Mouse (Mus musculus) ES-CJ7 (cell line): ENCODE results near the gene Arid1a.
A peak's percentile ranks its signal among the peaks of the same experiment; 100 is the strongest.

Experiments used
- DNase-seq: peaks from one replicate; pipeline ENCODE4 v3.0.0; 2011; ENCODE audit warnings: low read depth, low spot score

Gene Arid1a

DNA sequence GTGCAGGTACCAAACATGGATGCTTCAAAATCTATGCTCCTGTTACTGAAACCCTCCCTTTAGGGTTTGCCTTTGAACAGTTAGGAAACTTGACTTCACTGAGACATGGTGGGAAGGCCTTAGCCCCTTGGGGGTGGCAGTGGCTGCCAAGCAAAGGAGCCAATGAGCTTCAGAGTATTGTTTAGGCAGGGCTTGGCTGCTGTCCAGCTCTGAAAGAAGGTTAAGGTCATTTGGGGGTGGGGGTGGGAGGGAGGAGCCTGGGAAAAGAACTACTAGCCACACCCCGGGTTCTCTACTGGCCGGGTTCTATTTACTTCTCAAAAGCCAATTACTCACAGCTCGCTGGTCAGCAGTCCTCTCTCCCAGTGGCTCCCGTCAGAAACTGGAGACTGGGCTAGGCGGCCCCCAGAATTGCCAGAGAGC, 81.0 kb downstream of the Arid1a start:
- peak; percentile 94 for DNase-seq

DNA sequence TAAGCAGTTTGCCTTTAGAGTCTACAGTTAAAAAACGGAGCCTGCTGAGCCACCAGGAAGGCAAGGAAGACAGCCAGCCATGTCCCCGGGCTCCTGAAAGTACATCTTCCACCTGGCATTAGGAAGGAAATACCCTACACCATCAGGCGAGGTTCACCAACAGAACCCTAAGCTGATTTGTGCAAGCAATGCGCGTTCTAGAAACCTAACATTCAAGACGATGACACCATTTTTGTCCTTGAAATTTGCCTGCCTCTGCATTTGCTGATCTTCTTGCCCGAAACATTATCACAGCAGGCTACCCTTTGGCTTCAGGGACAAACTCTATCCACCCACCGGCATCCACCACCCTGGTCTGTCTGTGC, 82.3 kb downstream of the Arid1a start:
- no peak for DNase-seq

DNA sequence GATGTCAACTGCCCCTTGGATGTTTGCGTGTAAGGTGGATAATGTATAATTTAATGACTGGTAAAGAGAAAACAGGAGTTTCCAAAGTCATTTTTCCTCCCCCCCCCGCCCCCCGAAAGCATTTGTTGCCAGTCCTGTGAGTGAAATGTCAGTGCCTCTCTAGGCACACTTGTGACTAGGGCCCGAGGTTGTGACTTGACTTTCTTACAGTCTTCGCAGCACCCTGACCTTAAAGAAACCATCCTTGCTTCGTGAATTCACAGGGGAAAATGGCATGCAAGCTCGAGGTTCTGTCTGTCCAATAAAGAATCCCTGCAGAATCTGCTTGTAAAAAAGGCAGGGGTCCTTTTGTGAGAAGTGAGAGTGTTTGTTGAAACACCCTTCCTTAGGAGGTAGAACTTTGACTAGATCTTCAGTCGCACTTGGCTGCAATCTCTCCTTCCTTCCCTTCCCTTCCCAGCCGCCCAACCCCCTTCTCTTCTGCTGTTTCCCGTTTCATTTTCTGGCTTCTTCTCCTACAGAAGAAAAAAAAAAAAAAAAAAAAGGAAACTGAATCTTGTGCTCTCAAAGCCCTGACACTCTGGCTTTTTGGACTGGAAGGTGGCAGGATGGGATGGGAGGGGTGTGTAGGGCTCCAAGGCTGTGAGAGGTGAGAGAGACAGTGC, 82.8 kb downstream of the Arid1a start:
- DNase-seq: no peak

DNA sequence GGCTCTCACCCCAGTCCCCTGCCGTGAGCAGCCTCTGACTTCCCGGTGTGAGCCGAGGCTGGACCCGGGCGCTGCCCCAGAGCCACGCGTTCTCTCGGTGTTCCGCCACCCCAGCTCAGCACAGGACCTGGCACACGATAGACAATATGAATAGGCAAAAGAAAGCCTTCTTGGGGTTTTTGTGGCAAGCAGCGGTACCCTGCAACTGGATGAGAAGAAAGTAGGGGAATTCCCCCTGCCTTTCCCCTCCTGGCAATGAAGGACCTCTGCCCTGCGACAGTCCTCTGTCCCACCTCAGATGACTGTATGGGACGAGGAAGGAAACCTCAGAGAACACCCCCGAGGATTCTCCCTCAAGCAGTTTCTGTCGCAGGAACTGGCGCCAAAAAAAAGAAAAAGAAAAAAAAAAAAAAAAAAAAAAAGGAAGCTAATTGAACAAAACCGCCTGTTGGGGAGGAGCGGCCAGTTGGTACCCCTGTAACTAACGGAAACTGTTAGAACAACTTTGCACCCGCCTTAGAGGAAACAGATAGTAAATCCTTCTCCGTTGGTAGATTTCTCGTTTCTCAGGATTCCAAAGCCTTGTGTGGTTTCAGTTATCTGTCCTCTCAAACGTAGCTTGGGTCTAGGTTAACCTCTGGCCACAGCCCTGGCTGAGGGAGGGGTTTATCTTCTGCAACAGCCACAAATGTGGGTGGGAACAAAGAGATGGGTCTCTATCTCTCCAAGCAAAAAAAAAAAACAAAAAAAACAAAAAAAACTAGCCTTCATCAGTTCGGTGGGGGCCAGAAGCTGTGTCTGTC, 83.5 kb downstream of the Arid1a start:
- DNase-seq: peak; percentile 43

DNA sequence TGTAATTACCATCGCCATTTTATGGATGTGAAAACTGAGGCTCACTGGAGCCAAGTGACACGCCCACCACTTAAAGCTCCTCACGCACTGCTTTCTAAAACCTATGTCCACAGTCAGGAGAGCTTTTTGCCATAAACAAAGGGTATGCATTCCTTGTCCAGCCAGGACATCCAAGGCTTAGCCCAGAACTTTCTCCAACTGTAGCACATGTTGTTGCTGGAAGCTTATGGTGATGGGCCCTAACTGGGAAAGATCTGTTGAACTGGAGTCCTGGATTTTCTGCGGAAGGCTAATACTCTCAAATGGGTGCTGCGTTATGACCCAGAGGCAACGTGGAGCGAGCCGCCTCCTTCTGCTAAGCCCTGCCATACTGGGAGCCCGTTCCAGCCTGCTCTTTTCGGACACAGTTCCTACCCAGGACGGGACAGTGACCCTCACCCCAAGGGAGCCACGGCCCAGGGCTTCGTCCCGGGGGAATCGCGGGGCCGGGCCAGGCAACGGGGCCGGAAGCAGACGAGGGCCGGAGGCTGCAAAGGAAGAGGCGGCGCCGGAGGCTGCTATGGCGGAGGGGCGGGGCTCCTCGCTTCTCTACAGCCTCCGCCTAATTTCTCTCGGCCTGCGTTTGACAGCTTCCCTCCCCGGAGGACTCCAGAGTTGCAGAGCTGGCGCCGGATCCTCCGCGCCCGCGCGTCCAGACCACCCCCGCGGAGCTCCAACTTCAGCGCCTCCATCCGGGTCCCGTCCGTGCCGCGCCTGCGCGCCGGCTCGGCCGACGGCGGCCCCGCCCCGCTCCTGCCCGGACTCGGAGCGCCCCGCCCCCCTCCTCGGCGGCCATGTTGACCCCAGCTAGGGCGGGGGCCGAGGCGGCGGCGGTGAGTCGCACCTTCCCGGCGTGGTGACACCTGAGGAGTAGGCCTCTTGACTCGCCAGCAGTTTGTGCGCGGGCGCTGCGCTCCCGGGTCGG, 84.4 kb downstream of the Arid1a start, which contains the start of gene Pigv:
TSS of gene Pigv (minus strand) at position 767 of the 964 bp plus-strand sequence.
- DNase-seq: peak; percentile 86

DNA sequence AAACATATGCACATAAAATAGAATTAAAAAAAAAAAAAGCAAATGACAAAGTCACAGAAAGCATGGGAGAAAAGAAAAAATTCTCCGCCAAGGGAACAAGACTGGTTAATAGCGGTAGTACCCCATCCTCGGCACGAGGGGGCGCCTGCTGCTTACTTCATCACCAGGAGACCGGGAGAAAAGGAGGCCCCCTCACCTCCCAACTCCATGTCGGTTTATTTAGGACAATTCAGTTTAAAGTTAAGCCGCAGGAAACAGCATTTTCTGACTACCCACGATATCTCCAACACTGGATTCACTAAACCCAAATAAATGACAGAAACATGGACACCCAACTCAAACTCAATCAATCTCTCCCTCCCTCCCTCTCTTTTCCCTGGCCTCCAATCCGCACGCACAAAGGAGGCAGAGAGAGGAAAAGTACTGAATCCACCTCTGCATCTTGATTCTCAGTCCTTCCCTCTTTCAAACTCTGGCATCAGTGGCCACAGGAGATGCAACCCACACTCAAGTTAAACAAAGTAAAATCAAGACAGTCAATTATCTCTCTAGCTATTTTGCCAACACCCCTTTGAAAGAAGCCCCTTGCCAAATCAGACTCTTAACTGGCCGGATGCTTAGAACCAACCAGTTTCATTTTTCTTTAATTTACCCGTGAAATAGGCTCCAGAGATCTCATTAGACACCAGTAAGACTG, 85.2 kb downstream of the Arid1a start:
- peak; percentile 78 for DNase-seq

DNA sequence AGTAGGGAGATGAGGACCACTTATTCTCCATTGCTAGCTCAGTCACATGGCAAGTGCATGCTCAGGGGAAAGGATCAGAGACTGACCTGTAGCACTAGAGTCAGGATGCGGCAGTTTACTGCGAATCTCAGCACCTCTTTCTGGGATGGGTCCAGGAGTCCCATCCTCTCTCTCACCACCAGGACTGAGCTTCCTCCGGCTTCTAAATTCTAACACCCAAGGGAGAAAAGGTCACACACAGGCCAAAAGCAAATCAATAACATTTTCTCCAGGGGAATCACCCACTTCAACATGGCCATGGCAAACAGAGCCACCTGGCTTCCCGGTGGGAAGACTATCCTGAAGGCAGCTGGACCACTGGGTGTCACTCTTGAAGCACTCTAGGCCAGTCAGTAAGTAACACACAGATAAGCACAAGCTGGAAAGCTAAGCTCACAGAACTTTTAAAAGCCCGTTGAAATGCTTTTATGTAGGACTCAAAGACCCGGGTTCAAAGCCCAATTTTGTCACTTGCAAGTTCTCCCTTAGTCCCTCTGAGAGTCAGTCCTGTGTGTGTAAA, 86.8 kb downstream of the Arid1a start:
- peak; percentile 50 for DNase-seq

DNA sequence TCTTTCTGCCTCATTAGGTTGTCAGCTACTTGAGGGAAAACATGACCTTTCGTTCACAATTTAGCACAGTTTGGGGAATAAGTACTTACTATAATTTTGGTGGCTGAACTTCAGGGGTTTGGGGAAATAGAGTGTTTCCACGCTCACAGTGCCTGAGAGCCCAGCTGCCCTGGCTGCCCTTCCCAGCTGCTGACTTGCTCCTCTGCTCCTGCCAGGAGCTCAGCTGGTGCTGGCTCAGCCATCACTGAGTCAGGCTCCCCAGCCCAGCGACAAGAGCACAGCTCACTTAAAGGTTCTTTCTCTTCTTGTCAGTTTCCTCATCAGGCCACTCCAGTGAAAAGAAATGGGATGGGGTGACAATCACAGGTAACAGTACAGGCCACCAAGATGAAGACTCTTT, 88.0 kb downstream of the Arid1a start:
- no peak for DNase-seq

DNA sequence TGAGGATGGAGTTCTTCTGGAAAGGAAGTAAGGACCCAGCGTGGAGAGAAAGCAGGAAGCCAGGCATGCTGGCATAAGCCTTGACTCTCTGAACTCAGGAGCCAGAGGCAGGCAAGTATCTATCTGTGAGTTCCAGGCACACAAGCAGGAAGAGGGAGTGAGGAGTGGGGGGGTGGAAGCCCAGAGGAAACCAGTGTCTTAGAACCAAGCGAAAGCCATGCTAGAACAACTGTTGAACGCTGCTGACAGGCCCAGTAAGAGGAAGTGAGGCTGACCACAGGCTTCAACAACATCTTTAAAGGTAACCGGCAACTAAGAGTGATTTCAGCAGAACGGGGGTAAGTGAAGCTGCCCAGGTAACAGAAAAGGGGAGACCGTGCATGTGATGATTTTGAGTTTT, 90.4 kb downstream of the Arid1a start:
- no peak for DNase-seq

DNA sequence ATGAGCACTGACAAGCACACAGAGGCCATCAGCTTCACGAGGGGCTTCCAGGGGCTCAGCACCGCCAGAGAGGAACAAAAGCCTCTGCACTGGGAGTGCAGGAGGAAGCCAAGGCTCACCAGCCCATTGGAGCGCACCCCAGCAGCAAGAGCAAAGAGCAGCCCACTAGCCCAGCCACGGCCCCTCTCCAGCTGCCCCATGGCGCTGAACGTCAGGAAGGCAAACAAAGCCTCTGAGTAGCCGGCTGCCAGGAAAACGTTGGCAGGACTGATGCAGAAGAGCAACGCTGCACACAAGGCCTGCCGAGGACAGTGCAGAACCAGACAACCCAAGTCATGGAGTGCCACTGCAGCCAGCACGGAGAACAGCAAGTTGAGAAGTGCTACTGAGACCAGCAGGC, 91.5 kb downstream of the Arid1a start:
- DNase-seq: no peak

DNA sequence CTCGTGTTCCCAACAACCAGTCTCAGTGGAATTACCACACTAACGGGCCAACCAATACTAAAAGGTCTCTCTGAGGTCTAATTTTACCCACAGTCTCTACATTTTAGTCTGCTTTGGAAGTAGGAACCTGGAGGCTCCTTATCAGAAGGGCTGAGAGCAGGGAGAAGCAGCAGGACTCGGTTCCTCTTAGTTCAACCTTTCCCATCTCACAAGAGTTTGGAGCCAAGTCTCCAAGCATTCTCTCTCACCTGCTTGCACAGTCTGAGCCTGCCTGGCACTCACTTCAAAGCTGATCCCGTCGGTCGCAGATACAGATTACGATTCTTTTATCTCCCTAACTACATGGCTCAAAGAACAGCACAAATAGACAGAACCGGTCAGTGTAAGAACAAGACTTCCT, 93.6 kb downstream of the Arid1a start:
- no peak for DNase-seq

DNA sequence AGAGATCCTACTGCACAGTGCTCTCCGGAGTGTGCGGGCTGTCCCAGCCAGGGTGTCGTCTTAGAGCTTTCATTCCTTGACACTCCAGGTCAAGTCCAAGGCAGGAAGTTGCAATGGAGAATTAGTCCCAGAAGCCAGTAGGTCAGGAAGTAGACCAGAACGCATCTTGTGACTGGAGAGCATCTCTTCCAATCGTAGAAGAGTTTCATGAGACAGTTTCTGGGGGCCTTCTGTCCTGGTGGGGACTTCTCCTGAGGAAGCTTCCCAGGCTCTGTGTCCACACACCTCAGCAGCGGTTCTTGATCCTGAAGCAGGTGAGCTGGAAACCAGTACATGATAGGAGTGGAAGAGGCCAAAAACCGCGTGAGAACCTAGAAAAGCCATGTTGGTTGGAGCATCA, 94.1 kb downstream of the Arid1a start:
- DNase-seq: no peak

DNA sequence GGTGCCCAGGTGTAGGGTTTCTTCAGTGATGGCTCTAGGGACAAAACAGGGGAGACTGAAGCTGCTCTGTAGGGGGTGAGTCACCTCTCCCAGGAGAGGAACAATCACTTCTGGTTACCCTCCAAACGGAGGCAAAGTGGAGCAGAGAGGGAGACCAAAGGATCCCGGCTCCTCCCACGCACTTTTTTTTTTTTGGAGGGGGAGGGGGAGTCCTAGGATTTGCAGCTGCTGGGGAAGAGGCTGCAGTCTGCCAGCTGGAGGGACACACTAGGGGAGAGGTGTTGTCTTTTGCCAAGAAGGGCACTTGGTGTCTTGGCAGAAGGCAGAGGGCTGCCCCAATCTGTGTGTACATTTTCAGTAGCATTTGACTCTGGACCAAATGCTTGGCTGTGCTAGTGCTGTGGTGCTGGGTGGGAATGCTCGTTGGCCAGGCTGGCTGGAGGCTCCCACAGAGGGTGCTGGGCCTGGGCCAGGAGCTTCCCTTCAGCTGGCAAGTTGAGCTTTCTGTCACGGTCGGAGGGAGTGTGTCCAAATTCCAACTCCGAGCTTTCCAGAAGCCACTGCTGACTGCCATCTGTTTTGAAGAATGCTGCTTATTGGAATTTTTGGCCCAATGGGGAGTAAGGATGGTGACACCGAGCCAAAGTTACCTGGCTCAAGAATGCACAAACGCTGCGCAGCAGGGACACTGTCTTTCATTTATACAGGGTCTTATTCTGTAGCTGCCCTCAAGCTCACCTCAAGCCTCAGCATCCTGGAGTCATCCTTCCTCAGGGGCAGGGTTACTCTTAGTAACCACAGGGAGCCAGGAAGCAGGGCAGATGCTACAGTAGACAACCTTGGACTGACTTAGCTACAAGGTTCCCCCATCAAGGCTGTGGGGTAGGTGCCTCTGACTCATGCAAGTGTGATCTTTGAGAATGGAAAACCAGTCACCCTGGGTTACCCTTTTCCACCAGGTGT, 96.1 kb downstream of the Arid1a start:
- peak; percentile 98 for DNase-seq

DNA sequence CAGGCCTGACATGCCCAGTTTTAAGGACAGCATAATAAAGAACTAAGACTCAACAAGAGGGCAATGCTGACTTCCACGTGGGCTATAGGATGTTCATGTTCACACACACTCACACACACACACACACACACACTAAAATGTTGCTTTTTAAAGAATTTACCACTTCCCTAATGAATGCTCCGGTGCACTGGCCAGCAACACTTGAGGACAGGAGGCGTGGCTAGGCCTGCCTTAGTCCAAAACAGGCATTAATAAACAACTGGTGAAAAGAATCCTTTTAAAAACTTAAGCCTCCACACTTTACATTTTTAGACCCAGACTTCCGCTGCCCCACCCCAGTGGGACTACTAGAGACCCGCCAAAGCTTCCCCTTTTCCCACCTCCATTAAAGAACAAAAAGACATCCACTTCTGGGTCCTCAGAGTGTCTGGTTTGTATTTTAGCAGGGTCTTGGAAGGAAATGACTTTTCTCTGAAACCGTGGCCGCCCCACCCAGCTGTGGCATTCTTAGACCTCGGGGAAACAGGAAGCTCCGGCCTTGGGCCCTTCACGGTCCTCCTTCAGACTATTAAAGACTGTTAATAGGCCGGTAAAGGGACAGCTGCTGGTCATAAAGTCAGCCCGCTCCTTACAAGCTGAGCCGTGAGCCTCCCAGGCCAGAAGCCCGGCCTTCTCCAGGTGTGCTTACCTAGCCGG, 96.9 kb downstream of the Arid1a start:
- DNase-seq: peak; percentile 91

DNA sequence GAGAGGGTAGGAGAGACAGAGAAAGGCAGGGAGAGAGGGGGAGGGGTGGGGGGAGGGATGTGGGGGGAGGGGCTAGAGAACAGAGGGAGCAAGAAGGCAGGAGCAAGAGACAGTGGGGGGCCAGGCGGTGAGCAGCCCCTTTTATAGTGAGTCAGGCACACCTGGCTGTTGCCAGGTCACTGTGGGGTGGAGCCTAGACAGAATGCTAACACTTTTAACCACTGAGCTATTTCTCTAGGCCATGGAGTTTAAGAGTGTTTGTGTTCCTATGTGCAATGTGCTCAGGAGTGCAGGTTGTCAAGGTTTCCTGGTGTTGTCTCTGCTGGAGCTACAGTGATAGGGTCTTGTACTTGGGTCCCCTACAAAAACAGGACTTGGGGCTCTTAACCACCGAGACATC, 97.8 kb downstream of the Arid1a start:
- peak; percentile 83 for DNase-seq

DNA sequence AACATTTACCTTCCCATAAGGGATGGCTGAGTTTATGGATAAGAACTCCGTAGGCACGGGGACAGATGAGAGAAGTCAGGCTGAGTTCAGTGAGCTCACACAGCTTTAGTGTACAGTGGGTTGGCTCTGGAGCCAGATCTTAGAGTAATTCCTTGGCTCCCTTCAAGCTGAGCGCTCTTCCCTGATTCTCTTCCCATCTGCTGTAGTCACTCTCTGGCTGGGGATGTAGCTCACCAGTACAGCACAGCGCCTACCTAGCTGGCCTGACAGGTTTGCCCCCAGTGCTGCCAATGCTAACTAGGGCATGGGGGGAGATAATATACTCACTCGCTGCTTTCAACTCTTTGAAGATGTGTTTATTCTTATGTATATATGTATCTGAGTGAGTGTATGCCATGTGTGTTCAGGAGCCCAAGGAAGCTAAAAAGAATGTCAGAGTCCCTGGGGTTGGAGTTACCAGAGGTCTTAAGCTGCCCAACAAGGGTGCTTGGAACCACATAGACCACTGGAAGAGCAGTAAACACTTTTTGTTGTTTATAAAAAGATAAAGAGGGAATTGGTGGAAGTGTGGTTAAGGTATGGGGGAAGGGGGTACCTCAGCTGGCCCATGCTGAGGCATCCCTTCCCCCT, 98.6 kb downstream of the Arid1a start:
- DNase-seq: peak; percentile 38

DNA sequence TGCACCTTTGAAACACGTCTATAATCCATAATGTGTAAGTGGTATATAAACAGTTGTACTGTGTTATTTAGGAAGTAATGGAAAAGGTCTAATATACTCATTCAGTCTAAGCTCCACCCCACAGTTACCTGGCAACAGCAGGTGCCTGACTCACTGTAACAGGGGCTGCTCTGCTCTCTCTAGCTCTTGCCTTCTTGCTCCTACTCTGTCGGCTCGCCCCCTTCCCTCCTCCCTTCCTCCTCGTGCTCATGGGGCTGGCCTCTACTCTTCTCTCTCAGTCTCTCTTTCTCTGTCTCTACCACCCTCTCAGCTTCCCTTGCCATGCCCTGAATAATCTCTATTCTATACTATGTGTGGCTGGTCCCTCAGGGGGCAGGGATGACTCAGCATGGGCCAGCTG, 99.6 kb downstream of the Arid1a start:
- peak; percentile 73 for DNase-seq

DNA sequence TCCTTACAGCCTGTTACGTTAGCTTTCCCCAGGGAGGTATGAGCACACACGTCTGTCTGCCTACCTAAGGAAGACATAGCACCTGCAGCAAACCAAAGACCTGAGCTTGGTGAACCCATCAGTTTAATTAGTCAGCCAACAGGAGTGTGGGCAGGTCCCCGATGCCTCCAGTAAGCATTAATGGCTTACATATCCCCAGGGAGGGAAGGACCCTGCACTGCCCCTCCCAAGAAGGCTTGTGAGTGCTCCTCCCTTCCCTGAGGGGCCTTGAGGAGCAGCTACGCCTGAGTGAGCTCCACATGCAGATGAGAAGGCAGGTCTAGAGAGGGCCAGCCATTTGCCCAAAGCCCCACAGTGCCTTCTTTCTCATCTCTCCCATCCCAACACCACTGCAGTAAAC, 100.3 kb downstream of the Arid1a start:
- peak; percentile 90 for DNase-seq

DNA sequence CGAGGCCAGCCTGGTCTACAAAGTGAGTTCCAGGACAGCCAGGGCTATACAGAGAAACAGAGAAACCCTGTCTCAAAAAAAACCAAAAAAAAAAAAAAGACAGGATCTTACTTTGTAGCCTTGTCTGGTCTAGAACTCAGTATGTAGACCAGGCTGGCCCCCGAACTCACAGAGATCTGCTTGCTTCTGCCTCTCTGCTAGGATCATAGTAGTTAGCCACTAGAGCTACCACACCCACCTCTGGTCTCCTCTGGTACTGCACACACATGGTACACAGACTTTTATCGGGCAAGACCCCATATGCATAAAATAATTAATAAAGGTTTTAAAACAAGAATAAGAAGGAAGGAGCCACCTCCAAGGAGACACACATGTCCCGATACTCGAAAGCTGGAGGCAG, 102.5 kb downstream of the Arid1a start:
- peak; percentile 68 for DNase-seq
